Mouse (Mus musculus) frontal cortex, postnatal 10 days (tissue): Measurements from ENCODE around the gene Cdk2.

Experiments used
- DNase-seq, 2 experiments: peaks; one replicate each; pipeline ENCODE4 v3.0.0; 2022; ENCODE audit warnings: low spot score in 2 of 2, mixed read lengths in 1 of 2

Cdk2 gene

DNA sequence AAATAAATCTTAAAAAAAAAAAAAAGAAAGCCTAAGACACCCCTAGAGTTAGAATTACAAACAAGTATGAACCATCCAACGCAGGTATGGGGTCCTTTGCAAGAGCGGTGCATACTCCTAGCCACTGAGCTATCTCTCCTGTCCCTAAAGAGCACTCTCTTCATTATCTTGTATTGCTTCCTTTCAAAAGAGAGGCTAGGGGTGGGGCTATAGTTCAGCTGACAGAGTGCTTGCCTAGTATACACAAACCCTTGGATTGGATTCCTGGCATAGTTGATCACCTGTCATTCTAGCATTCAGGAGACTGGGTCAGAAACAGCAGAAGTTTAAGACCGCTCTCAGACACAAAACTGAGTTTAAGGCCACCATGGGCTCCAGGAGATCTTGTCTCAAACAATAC, 49.6 kb downstream of the Cdk2 start:
- DNase-seq, result no peak

DNA sequence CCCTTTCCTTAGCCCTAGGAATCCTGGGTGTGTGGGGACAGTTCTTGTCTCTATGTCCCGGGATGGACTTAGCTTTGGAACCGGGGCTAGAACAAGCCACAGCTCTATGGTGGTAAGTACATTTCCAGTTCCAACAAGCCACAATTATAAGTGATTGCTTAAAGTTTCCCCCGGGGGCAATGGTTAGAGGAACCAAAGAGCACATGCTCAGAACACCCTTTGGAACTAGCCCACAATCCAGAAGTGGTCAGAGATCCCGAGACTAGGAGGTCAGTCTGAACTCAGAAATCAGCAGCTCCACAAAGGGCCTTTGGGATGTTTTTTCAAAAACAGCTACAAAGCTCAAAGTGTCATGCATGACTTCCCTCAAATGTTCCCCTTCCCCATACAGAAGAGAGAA, 51.0 kb downstream of the Cdk2 start:
- DNase-seq, result no peak
